In genomic region chr12:108259322-108260049, GRCm38 (mm10) we compare ENCODE assay signal across 18 mouse cellular contexts. TPM values are rescaled to one million over a fixed set of nuclear protein-coding genes. Genes with fewer than 3 reads are reported as not detected.
DNase-seq lines count a peak whose midpoint lies in the region; ATAC-seq and TF ChIP-seq lines count a peak whose summit lies in the region.
"Had no signal": no experiment of that assay in that cellular context is flagged by ENCODE, and none has a peak within 500 bp of the region (broad histone marks: within the 10 kb centered on the region; RNA-seq: fewer than 3 reads in every experiment).

No protein-coding gene starts in this region.

- H3K9ac ChIP-seq in neural tube, embryonic 11.5 days (ENCODE audit: low read length), result no peak overlapping the region
- H3K9ac ChIP-seq in neural tube, embryonic 15.5 days (replicated peaks), result no peak overlapping the region
- no peak overlapping the region for H3K9ac ChIP-seq in forebrain, embryonic 16.5 days (replicated peaks; ENCODE audit: low read depth, low read length)
- H3K9ac ChIP-seq in neural tube, embryonic 13.5 days, result peak overlapping the region; percentile 52; the same call in 1 of the 2 replicates
- no peak overlapping the region for H3K9ac ChIP-seq in liver, embryonic 11.5 days (ENCODE audit: low read depth, low read length)
- H3K9ac ChIP-seq: embryonic facial prominence, embryonic 15.5 days; heart, embryonic 13.5 days; liver, embryonic 14.5 days had no signal

- H3K27me3 ChIP-seq in neural tube, embryonic 11.5 days (ENCODE audit: control insufficient read depth, insufficient read depth, low read length), result no peaks in the 10 kb centered on the region
- no peaks in the 10 kb centered on the region for H3K27me3 ChIP-seq in neural tube, embryonic 15.5 days (replicated peaks)
- no peaks in the 10 kb centered on the region for H3K27me3 ChIP-seq in forebrain, embryonic 16.5 days (replicated peaks; ENCODE audit: control insufficient read depth, insufficient read depth, low read length)
- no peaks in the 10 kb centered on the region for H3K27me3 ChIP-seq in neural tube, embryonic 13.5 days
- H3K27me3 ChIP-seq in liver, embryonic 11.5 days (replicated peaks; ENCODE audit: control insufficient read depth, insufficient read depth, low read length), result no peaks in the 10 kb centered on the region
- no peaks in the 10 kb centered on the region for H3K27me3 ChIP-seq in thymus, adult 2 months (ENCODE audit: control insufficient read depth, insufficient read depth, low read length)
- H3K27me3 ChIP-seq: embryonic facial prominence, embryonic 15.5 days; heart, embryonic 13.5 days had no signal

- intact Hi-C loops in gastrocnemius, adult 2 months (cut with DNase I), result no loop called here

- no peak overlapping the region for H3K4me3 ChIP-seq in gastrocnemius, adult 2 months
- H3K4me3 ChIP-seq in neural tube, embryonic 11.5 days (ENCODE audit: low read depth, low read length), result no peak overlapping the region
- H3K4me3 ChIP-seq in neural tube, embryonic 15.5 days (replicated peaks), result no peak overlapping the region
- H3K4me3 ChIP-seq in forebrain, embryonic 16.5 days (replicated peaks; ENCODE audit: low read length), result no peak overlapping the region
- no peak overlapping the region for H3K4me3 ChIP-seq in neural tube, embryonic 13.5 days
- H3K4me3 ChIP-seq in liver, embryonic 11.5 days (ENCODE audit: low read depth, low read length), result no peak overlapping the region
- no peak overlapping the region for H3K4me3 ChIP-seq in thymus, adult 2 months (ENCODE audit: control insufficient read depth, insufficient read depth, low read length)
- H3K4me3 ChIP-seq: embryonic facial prominence, embryonic 15.5 days; heart, embryonic 13.5 days; megakaryocyte, embryonic 14.5 days had no signal

- peak overlapping the region; percentile 35; the same call in 1 of the 2 replicates for H3K27ac ChIP-seq in gastrocnemius, adult 2 months
- H3K27ac ChIP-seq in neural tube, embryonic 11.5 days (ENCODE audit: low read depth, low read length), result 0 out of 2 replicates have a peak overlapping the region, but pooled peaks have one; percentile 27
- H3K27ac ChIP-seq in neural tube, embryonic 15.5 days (replicated peaks), result no peak overlapping the region; the same call in 1 of the 2 replicates
- no peak overlapping the region for H3K27ac ChIP-seq in forebrain, embryonic 16.5 days (ENCODE audit: low read length)
- H3K27ac ChIP-seq in neural tube, embryonic 13.5 days (replicated peaks), result peak overlapping the region; percentile 69
- H3K27ac ChIP-seq in liver, embryonic 11.5 days (ENCODE audit: low read depth, low read length), result no peak overlapping the region
- no peak overlapping the region for H3K27ac ChIP-seq in thymus, adult 2 months (ENCODE audit: control insufficient read depth, insufficient read depth, low read length)
- H3K27ac ChIP-seq: embryonic facial prominence, embryonic 15.5 days; heart, embryonic 13.5 days; liver, embryonic 14.5 days had no signal

- no peaks in the 10 kb centered on the region for H3K36me3 ChIP-seq in neural tube, embryonic 11.5 days (ENCODE audit: control insufficient read depth, insufficient read depth, low read length)
- no peaks in the 10 kb centered on the region for H3K36me3 ChIP-seq in neural tube, embryonic 15.5 days
- no peaks in the 10 kb centered on the region for H3K36me3 ChIP-seq in forebrain, embryonic 16.5 days (ENCODE audit: control insufficient read depth, insufficient read depth)
- H3K36me3 ChIP-seq in neural tube, embryonic 13.5 days, result no peaks in the 10 kb centered on the region
- no peaks in the 10 kb centered on the region for H3K36me3 ChIP-seq in liver, embryonic 11.5 days (ENCODE audit: control insufficient read depth, insufficient read depth, low read length)
- no peaks in the 10 kb centered on the region for H3K36me3 ChIP-seq in thymus, adult 2 months (ENCODE audit: control insufficient read depth, insufficient read depth, low read length)
- H3K36me3 ChIP-seq: embryonic facial prominence, embryonic 15.5 days; heart, embryonic 13.5 days had no signal

- 82% methylated on average over 24 of the region's 24 CpGs for WGBS in neural tube, embryonic 11.5 days
- WGBS in neural tube, embryonic 15.5 days, result 63% methylated on average over 24 of the region's 24 CpGs
- 83% methylated on average over 24 of the region's 24 CpGs for WGBS in forebrain, embryonic 16.5 days
- WGBS in neural tube, embryonic 13.5 days, result 69% methylated on average over 24 of the region's 24 CpGs
- WGBS in liver, embryonic 11.5 days, result 87% methylated on average over 24 of the region's 24 CpGs
- 89% methylated on average over 24 of the region's 24 CpGs for WGBS in thymus, adult 2 months

- TF ChIP-seq CTCF in gastrocnemius, adult 2 months (IDR thresholded peaks at IDR 0.05), result no peak
- TF ChIP-seq CTCF in thymus, adult 2 months (IDR thresholded peaks at IDR 0.05; ENCODE audit: borderline replicate concordance, control insufficient read depth, extremely low read depth, insufficient read depth, low read length, poor library complexity), result no peak

- H3K4me2 ChIP-seq in neural tube, embryonic 11.5 days (ENCODE audit: low read depth), result no peak overlapping the region
- no peak overlapping the region for H3K4me2 ChIP-seq in neural tube, embryonic 15.5 days
- no peak overlapping the region for H3K4me2 ChIP-seq in forebrain, embryonic 16.5 days (ENCODE audit: low read length)
- H3K4me2 ChIP-seq in neural tube, embryonic 13.5 days, result no peak overlapping the region
- no peak overlapping the region for H3K4me2 ChIP-seq in liver, embryonic 11.5 days
- H3K4me2 ChIP-seq: embryonic facial prominence, embryonic 15.5 days; heart, embryonic 13.5 days had no signal

- peaks cover 53% of the 10 kb centered on the region for H3K4me1 ChIP-seq in neural tube, embryonic 11.5 days (ENCODE audit: control insufficient read depth, insufficient read depth, low read length)
- peaks cover 69% of the 10 kb centered on the region for H3K4me1 ChIP-seq in neural tube, embryonic 15.5 days
- H3K4me1 ChIP-seq in forebrain, embryonic 16.5 days (replicated peaks; ENCODE audit: control insufficient read depth, insufficient read depth, low read length), result peaks cover 54% of the 10 kb centered on the region
- peaks cover 93% of the 10 kb centered on the region for H3K4me1 ChIP-seq in neural tube, embryonic 13.5 days (replicated peaks)
- peaks cover 23% of the 10 kb centered on the region for H3K4me1 ChIP-seq in liver, embryonic 11.5 days (replicated peaks; ENCODE audit: control insufficient read depth, insufficient read depth, low read length)
- peaks cover 15% of the 10 kb centered on the region for H3K4me1 ChIP-seq in thymus, adult 2 months (replicated peaks; ENCODE audit: control insufficient read depth, insufficient read depth, low read length)

- no peak for DNase-seq in gastrocnemius, adult 2 months
- no peak for DNase-seq in gastrocnemius, postnatal 10 days
- DNase-seq in neural tube, embryonic 11.5 days (ENCODE audit: low spot score), result no peak
- DNase-seq in liver, embryonic 11.5 days (ENCODE audit: low spot score), result no peak
- no peak for DNase-seq in thymus, adult 2 months
- DNase-seq: adrenal gland, postnatal 36 days; gastrocnemius, postnatal 36 days; kidney, adult 9 months; layer of hippocampus, postnatal 36 days; lung, postnatal 10 days; right cerebral cortex, adult 18-20 months had no signal

- no peak for ATAC-seq in neural tube, embryonic 11.5 days (ENCODE audit: insufficient read depth, low FRiP score, low TSS enrichment)
- ATAC-seq in neural tube, embryonic 15.5 days (ENCODE audit: low FRiP score), result no peak
- ATAC-seq in forebrain, embryonic 16.5 days, result 0 out of 2 replicates have a peak, but pooled peaks have one; percentile 11
- no peak for ATAC-seq in neural tube, embryonic 13.5 days (ENCODE audit: low read depth)
- ATAC-seq in liver, embryonic 11.5 days (replicated peaks; ENCODE audit: low FRiP score), result no peak

- TF ChIP-seq POLR2A in thymus, adult 2 months (IDR thresholded peaks at IDR 0.05; ENCODE audit: control insufficient read depth, extremely low read depth, insufficient read depth, low read length, poor library complexity), result no peak

- H3K9me3 ChIP-seq in neural tube, embryonic 11.5 days (ENCODE audit: control insufficient read depth, low read length), result no peaks in the 10 kb centered on the region
- no peaks in the 10 kb centered on the region for H3K9me3 ChIP-seq in neural tube, embryonic 15.5 days (replicated peaks)
- H3K9me3 ChIP-seq in forebrain, embryonic 16.5 days (ENCODE audit: control insufficient read depth, low read length), result no peaks in the 10 kb centered on the region
- no peaks in the 10 kb centered on the region for H3K9me3 ChIP-seq in neural tube, embryonic 13.5 days
- H3K9me3 ChIP-seq in liver, embryonic 11.5 days (ENCODE audit: control insufficient read depth, low read length), result no peaks in the 10 kb centered on the region
- H3K9me3 ChIP-seq: embryonic facial prominence, embryonic 15.5 days; heart, embryonic 13.5 days; megakaryocyte, embryonic 14.5 days had no signal

RNA-seq across cellular contexts. Expression of gene Ccdc85c, which starts 15.7 kb away (rescaled TPM):
- 10 to 100 TPM; 30.1 to 33.4 TPM for total RNA-seq in gastrocnemius, adult 2 months (2021)
- 1 to 10 TPM; 5.0 to 5.1 TPM for total RNA-seq in gastrocnemius, postnatal 10 days (2021)
- 18.9 and 20.3 TPM in 2 replicates for polyA plus RNA-seq in neural tube, embryonic 11.5 days (2014; fragmentation: Nextera tagmentation; extraction: Ambion mirVana)
- 10.5 and 11.9 TPM in 2 replicates for polyA plus RNA-seq in neural tube, embryonic 15.5 days (2015; fragmentation: Nextera tagmentation; extraction: Ambion mirVana)
- polyA plus RNA-seq in forebrain, embryonic 16.5 days (2015; fragmentation: Nextera tagmentation; extraction: Ambion mirVana), result 12.0 and 12.9 TPM in 2 replicates
- polyA plus RNA-seq in neural tube, embryonic 13.5 days (2015; fragmentation: Nextera tagmentation; extraction: Ambion mirVana), result 14.5 and 15.8 TPM in 2 replicates
- polyA plus RNA-seq in liver, embryonic 11.5 days (2014; fragmentation: Nextera tagmentation; extraction: Ambion mirVana), result 5.9 and 7.4 TPM in 2 replicates
- polyA plus RNA-seq in thymus, adult 2 months (2012; rRNA removed), result 26.1 and 35.2 TPM in 2 replicates

RNA-seq across cellular contexts. Expression of gene Hhipl1, which starts 46.6 kb away (rescaled TPM):
- total RNA-seq in gastrocnemius, adult 2 months (2021), result 1 to 10 TPM in 1 of 2 experiments, under 1 TPM in 1; 0.66 to 1.1 TPM
- total RNA-seq in gastrocnemius, postnatal 10 days (2021), result under 1 TPM; 0.38 to 0.54 TPM
- 1.0 TPM in 2 replicates for polyA plus RNA-seq in neural tube, embryonic 11.5 days (2014; fragmentation: Nextera tagmentation; extraction: Ambion mirVana)
- polyA plus RNA-seq in neural tube, embryonic 15.5 days (2015; fragmentation: Nextera tagmentation; extraction: Ambion mirVana), result 2.7 and 3.2 TPM in 2 replicates
- polyA plus RNA-seq in forebrain, embryonic 16.5 days (2015; fragmentation: Nextera tagmentation; extraction: Ambion mirVana), result 1.6 and 2.3 TPM in 2 replicates
- polyA plus RNA-seq in neural tube, embryonic 13.5 days (2015; fragmentation: Nextera tagmentation; extraction: Ambion mirVana), result 1.6 TPM in 2 replicates
- 0.14 TPM in 1 of 2 replicates, not detected in the other for polyA plus RNA-seq in liver, embryonic 11.5 days (2014; fragmentation: Nextera tagmentation; extraction: Ambion mirVana)
- 0.33 and 0.54 TPM in 2 replicates for polyA plus RNA-seq in thymus, adult 2 months (2012; rRNA removed)

Comparison
In these comparisons a context has a peak if more than half of its experiments do, and no peak if none do; other contexts are left out.
1. H3K27ac ChIP-seq: peak in gastrocnemius, adult 2 months (single experiment), neural tube, embryonic 11.5 days (single experiment) and neural tube, embryonic 13.5 days (single experiment); none in neural tube, embryonic 15.5 days (single experiment), forebrain, embryonic 16.5 days (single experiment), liver, embryonic 11.5 days (single experiment) and thymus, adult 2 months (single experiment).